Mouse (Mus musculus): ENCODE measurements at regions not wholly inside any gene's neighbourhood (a gene's known extent, or its start where the extent isn't known, plus 50 kb on each side); places are given as distances from the start of the nearest gene placed in this dataset.

- TF ChIP-seq POLR2A (IDR thresholded peaks at IDR 0.05; ENCODE audit: borderline replicate concordance, extremely low read depth, insufficient read depth, insufficient read length, poor library complexity, severe bottlenecking) = no peak
- no peak for TF ChIP-seq CTCF (IDR thresholded peaks at IDR 0.05; ENCODE audit: borderline replicate concordance, extremely low read depth, insufficient read depth, insufficient read length)
These were observed 120.6 kb upstream of the Adra1b start for GRCm38 (mm10) chr11:44021638-44022037.
